ENCODE assay signal across 11 mouse cellular contexts in genomic region chr12:28809756-28810337, GRCm38 (mm10). TPM values are rescaled to one million over a fixed set of nuclear protein-coding genes. Genes with fewer than 3 reads are reported as not detected.
DNase-seq lines count a peak whose midpoint lies in the region; ATAC-seq and TF ChIP-seq lines count a peak whose summit lies in the region.
"Had no signal": no experiment of that assay in that cellular context is flagged by ENCODE, and none has a peak within 500 bp of the region (broad histone marks: within the 10 kb centered on the region; RNA-seq: fewer than 3 reads in every experiment).

No protein-coding gene starts in this region.

- no peak overlapping the region for H3K4me3 ChIP-seq in kidney, postnatal 0 days (replicated peaks; ENCODE audit: low read depth, low read length)
- no peak overlapping the region for H3K4me3 ChIP-seq in embryonic facial prominence, embryonic 10.5 days
- no peak overlapping the region for H3K4me3 ChIP-seq in hindbrain, embryonic 14.5 days (replicated peaks; ENCODE audit: low read length)
- no peak overlapping the region for H3K4me3 ChIP-seq in midbrain, embryonic 11.5 days (ENCODE audit: low read depth, low read length)
- H3K4me3 ChIP-seq: limb, embryonic 15.5 days had no signal

- H3K27ac ChIP-seq in kidney, postnatal 0 days = peak overlapping the region; percentile 13; the same call in 1 of the 2 replicates
- peak overlapping the region; percentile 65 for H3K27ac ChIP-seq in embryonic facial prominence, embryonic 10.5 days (replicated peaks)
- 0 out of 2 replicates have a peak overlapping the region, but pooled peaks have one; percentile 51 for H3K27ac ChIP-seq in hindbrain, embryonic 14.5 days
- no peak overlapping the region for H3K27ac ChIP-seq in midbrain, embryonic 11.5 days (ENCODE audit: low read depth, low read length)
- H3K27ac ChIP-seq: limb, embryonic 15.5 days had no signal

- H3K27me3 ChIP-seq in kidney, postnatal 0 days (ENCODE audit: insufficient read depth, low read length) = no peaks in the 10 kb centered on the region
- peaks cover 10% of the 10 kb centered on the region; the same call in 1 of the 2 replicates for H3K27me3 ChIP-seq in embryonic facial prominence, embryonic 10.5 days (replicated peaks; ENCODE audit: low read depth, poor library complexity, severe bottlenecking)
- H3K27me3 ChIP-seq in hindbrain, embryonic 14.5 days (ENCODE audit: control insufficient read depth, insufficient read depth, low read length) = no peaks in the 10 kb centered on the region
- no peaks in the 10 kb centered on the region for H3K27me3 ChIP-seq in midbrain, embryonic 11.5 days (ENCODE audit: control insufficient read depth, insufficient read depth, low read length)
- H3K27me3 ChIP-seq: limb, embryonic 15.5 days had no signal

- 0 out of 2 replicates have a peak, but pooled peaks cover 7% of the 10 kb centered on the region for H3K4me1 ChIP-seq in kidney, postnatal 0 days (replicated peaks; ENCODE audit: insufficient read depth, low read length)
- peaks cover 23% of the 10 kb centered on the region for H3K4me1 ChIP-seq in embryonic facial prominence, embryonic 10.5 days
- peaks cover 10% of the 10 kb centered on the region for H3K4me1 ChIP-seq in hindbrain, embryonic 14.5 days (replicated peaks; ENCODE audit: control insufficient read depth, insufficient read depth, low read length)
- peaks cover 6% of the 10 kb centered on the region for H3K4me1 ChIP-seq in midbrain, embryonic 11.5 days (ENCODE audit: control insufficient read depth, insufficient read depth, low read length)

- no peak for ATAC-seq in kidney, postnatal 0 days (replicated peaks; ENCODE audit: low FRiP score, low read depth)
- 0 out of 2 replicates have a peak, but pooled peaks have one; percentile 17 for ATAC-seq in hindbrain, embryonic 14.5 days (ENCODE audit: low FRiP score)
- no peak for ATAC-seq in midbrain, embryonic 11.5 days (ENCODE audit: low FRiP score)
- ATAC-seq in inflammation-experienced regulatory T-cells, adult 6 months = no peak

- 53% methylated on average over 4 of the region's 4 CpGs for WGBS in kidney, postnatal 0 days
- WGBS in embryonic facial prominence, embryonic 10.5 days = 58% methylated on average over 4 of the region's 4 CpGs
- 48% methylated on average over 4 of the region's 4 CpGs for WGBS in hindbrain, embryonic 14.5 days
- WGBS in midbrain, embryonic 11.5 days = 69% methylated on average over 4 of the region's 4 CpGs

- H3K9me3 ChIP-seq in kidney, postnatal 0 days (replicated peaks; ENCODE audit: low read length) = no peaks in the 10 kb centered on the region
- H3K9me3 ChIP-seq in embryonic facial prominence, embryonic 10.5 days = 0 out of 2 replicates have a peak, but pooled peaks cover 5% of the 10 kb centered on the region
- H3K9me3 ChIP-seq in hindbrain, embryonic 14.5 days (ENCODE audit: control insufficient read depth, low read length) = no peaks in the 10 kb centered on the region
- H3K9me3 ChIP-seq in midbrain, embryonic 11.5 days (ENCODE audit: control insufficient read depth, low read length) = no peaks in the 10 kb centered on the region
- H3K9me3 ChIP-seq: limb, embryonic 15.5 days had no signal

- H3K36me3 ChIP-seq in kidney, postnatal 0 days (ENCODE audit: insufficient read depth, low read length) = no peaks in the 10 kb centered on the region
- H3K36me3 ChIP-seq in embryonic facial prominence, embryonic 10.5 days (replicated peaks) = no peaks in the 10 kb centered on the region
- no peaks in the 10 kb centered on the region for H3K36me3 ChIP-seq in hindbrain, embryonic 14.5 days (replicated peaks; ENCODE audit: control insufficient read depth, insufficient read depth)
- H3K36me3 ChIP-seq in midbrain, embryonic 11.5 days (ENCODE audit: control insufficient read depth, insufficient read depth, low read length) = no peaks in the 10 kb centered on the region
- H3K36me3 ChIP-seq: limb, embryonic 15.5 days had no signal

- peak; percentile 67 for DNase-seq in kidney, postnatal 0 days (ENCODE audit: low spot score)
- DNase-seq in kidney, postnatal 25 days = no peak
- DNase-seq in embryonic facial prominence, embryonic 10.5 days (ENCODE audit: low spot score) = no peak
- DNase-seq in hindbrain, embryonic 14.5 days (ENCODE audit: low spot score) = no peak
- peak; percentile 87 for DNase-seq in midbrain, embryonic 11.5 days (ENCODE audit: low spot score, missing footprints)
- DNase-seq in adrenal gland, postnatal 25 days = no peak
- no peak for DNase-seq in layer of hippocampus, adult 18-20 months (ENCODE audit: low spot score in 2 of 2)
- DNase-seq: cerebellum, adult 11 months; right cerebral cortex, postnatal 25 days had no signal

- no peak overlapping the region for H3K9ac ChIP-seq in kidney, postnatal 0 days (ENCODE audit: low read depth, low read length)
- peak overlapping the region; percentile 42; the same call in 1 of the 2 replicates for H3K9ac ChIP-seq in hindbrain, embryonic 14.5 days
- H3K9ac ChIP-seq in midbrain, embryonic 11.5 days (ENCODE audit: low read length) = no peak overlapping the region
- H3K9ac ChIP-seq: limb, embryonic 15.5 days had no signal

- TF ChIP-seq CTCF in kidney, postnatal 0 days (IDR thresholded peaks at IDR 0.05; ENCODE audit: low read depth) = no peak

- no peak overlapping the region for H3K4me2 ChIP-seq in kidney, postnatal 0 days (ENCODE audit: low read length)
- H3K4me2 ChIP-seq in hindbrain, embryonic 14.5 days (replicated peaks) = no peak overlapping the region
- H3K4me2 ChIP-seq in midbrain, embryonic 11.5 days = no peak overlapping the region
- H3K4me2 ChIP-seq: limb, embryonic 15.5 days had no signal

RNA-seq across cellular contexts. Expression of gene Eipr1, which starts 58.2 kb away (rescaled TPM):
- polyA plus RNA-seq in kidney, postnatal 0 days (2015; fragmentation: Nextera tagmentation; extraction: Ambion mirVana) = 34.8 and 35.3 TPM in 2 replicates
- 43.4 and 44.5 TPM in 2 replicates for polyA plus RNA-seq in embryonic facial prominence, embryonic 10.5 days (2016; fragmentation: Nextera tagmentation; extraction: Ambion mirVana)
- polyA plus RNA-seq in hindbrain, embryonic 14.5 days (2014; fragmentation: Nextera tagmentation; extraction: Ambion mirVana) = 68.2 and 75.3 TPM in 2 replicates
- 40.4 and 43.0 TPM in 2 replicates for polyA plus RNA-seq in midbrain, embryonic 11.5 days (2014; fragmentation: Nextera tagmentation; extraction: Ambion mirVana)
- total RNA-seq in adrenal gland, postnatal 25 days (2021) = 17.2 and 18.1 TPM in 2 replicates
- 10 to 100 TPM; 52.0 to 54.2 TPM for total RNA-seq in layer of hippocampus, adult 18-20 months (2021)
- polyA plus RNA-seq in inflammation-experienced regulatory T-cells, adult 6 months (2017; shearing (Covaris generic)) = 10 to 100 TPM; 27.4 to 36.6 (median 33.7) TPM

RNA-seq across cellular contexts. Expression of gene Trappc12, which starts 59.6 kb away (rescaled TPM):
- 29.5 TPM in 2 replicates for polyA plus RNA-seq in kidney, postnatal 0 days (2015; fragmentation: Nextera tagmentation; extraction: Ambion mirVana)
- 35.6 and 35.7 TPM in 2 replicates for polyA plus RNA-seq in embryonic facial prominence, embryonic 10.5 days (2016; fragmentation: Nextera tagmentation; extraction: Ambion mirVana)
- polyA plus RNA-seq in hindbrain, embryonic 14.5 days (2014; fragmentation: Nextera tagmentation; extraction: Ambion mirVana) = 39.1 and 41.3 TPM in 2 replicates
- 35.9 and 37.8 TPM in 2 replicates for polyA plus RNA-seq in midbrain, embryonic 11.5 days (2014; fragmentation: Nextera tagmentation; extraction: Ambion mirVana)
- 38.1 and 48.8 TPM in 2 replicates for total RNA-seq in adrenal gland, postnatal 25 days (2021)
- 10 to 100 TPM; 58.4 to 62.0 TPM for total RNA-seq in layer of hippocampus, adult 18-20 months (2021)
- 10 to 100 TPM; 31.7 to 58.8 (median 40.1) TPM for polyA plus RNA-seq in inflammation-experienced regulatory T-cells, adult 6 months (2017; shearing (Covaris generic))

Comparison
In these comparisons a context has a peak if more than half of its experiments do, and no peak if none do; other contexts are left out.
1. DNase-seq: peak in kidney, postnatal 0 days (single experiment) and midbrain, embryonic 11.5 days (single experiment); none in kidney, postnatal 25 days (0 of 2), embryonic facial prominence, embryonic 10.5 days (single experiment), hindbrain, embryonic 14.5 days (single experiment), adrenal gland, postnatal 25 days (single experiment) and layer of hippocampus, adult 18-20 months (0 of 2).